Mouse (Mus musculus) hindbrain, embryonic 14.5 days (tissue): ENCODE results near the gene Gm21028. TPM values are rescaled to one million over a fixed set of nuclear protein-coding genes. Genes with fewer than 3 reads are reported as not detected.
"Not testable (repeated sequence)": the region's sequence is repeated elsewhere in the genome, so short reads cannot be mapped to it uniquely, and the experiment has no call there.

Experiments used
- ATAC-seq: fragments of 200-750 bp; cut with Nextera tagmentation; 2 replicates; pipeline ENCODE4 v1.8.0; 2017; ENCODE audit warnings: moderate number of reproducible peaks, mild to moderate bottlenecking, moderate TSS enrichment, moderate library complexity; ENCODE audit not compliant: low FRiP score
- DNase-seq: peaks from one replicate; pipeline ENCODE4 v3.0.0-alpha.2; 2015; ENCODE audit warnings: low spot score
- H3K27ac ChIP-seq: fragments of 300-500 bp; sonication (generic); 2 replicates; pipeline ENCODE4 v1.5.1; 2014; ENCODE audit warnings: mild to moderate bottlenecking, moderate library complexity
- H3K27me3 ChIP-seq: fragments of 300-500 bp; sonication (generic); 2 replicates; pipeline ENCODE4 v1.6.1; 2014; ENCODE audit warnings: mild to moderate bottlenecking, low read length, mixed read lengths; ENCODE audit not compliant: control insufficient read depth, insufficient read depth
- H3K36me3 ChIP-seq: fragments of 300-500 bp; sonication (generic); replicated peaks from 2 replicates; pipeline ENCODE4 v1.6.1; 2014; ENCODE audit not compliant: control insufficient read depth, insufficient read depth
- H3K4me1 ChIP-seq: fragments of 300-500 bp; sonication (generic); replicated peaks from 2 replicates; pipeline ENCODE4 v1.6.1; 2014; ENCODE audit warnings: antibody characterized with exemption, low read length, mixed read lengths; ENCODE audit not compliant: control insufficient read depth, insufficient read depth
- H3K4me2 ChIP-seq: fragments of 300-500 bp; sonication (generic); replicated peaks from 2 replicates; pipeline ENCODE4 v1.6.1; 2014; ENCODE audit warnings: mild to moderate bottlenecking, moderate library complexity
- H3K4me3 ChIP-seq: fragments of 300-500 bp; sonication (generic); replicated peaks from 2 replicates; pipeline ENCODE4 v1.5.1; 2014; ENCODE audit warnings: mild to moderate bottlenecking, low read length
- H3K9ac ChIP-seq: fragments of 300-500 bp; sonication (generic); 2 replicates; pipeline ENCODE4 v1.6.1; 2014
- H3K9me3 ChIP-seq: fragments of 300-500 bp; sonication (generic); 2 replicates; pipeline ENCODE4 v1.6.1; 2016; ENCODE audit warnings: low read length; ENCODE audit not compliant: control insufficient read depth
- WGBS: fragments of 180-500 bp; shearing (Covaris S2); extraction: QIAGEN DNeasy Blood & Tissue Kit; methylation state at CpG from one replicate; pipeline ENCODE4 v1.1.7; 2014; 5-methylcytosine and 5-hydroxymethylcytosine counted together
- microRNA-seq: library from miRNA; unstranded; fragments of <30 nt; microRNA quantifications from one replicate; pipeline ENCODE4, GENCODE M21; 2016
- polyA plus RNA-seq: library from polyadenylated mRNA; unstranded; fragments of >200 nt; fragmentation: Nextera tagmentation; extraction: Ambion mirVana; gene quantifications from 2 replicates; pipeline ENCODE4 v1.2.1, GENCODE M21; 2014

The Gm21028 gene
- not detected in 2 replicates for polyA plus RNA-seq

- Histone ChIP-seq H3K27me3 (no peaks in the 10 kb centered on the region), H3K36me3 (no peaks in the 10 kb centered on the region), H3K9me3 (peaks cover 76% of the 10 kb centered on the region), H3K9ac (no peak within 1 kb of the TSS), H3K27ac (no peak within 1 kb of the TSS), H3K4me3 (no peak within 1 kb of the TSS), H3K4me2 (no peak within 1 kb of the TSS), H3K4me1 (no peaks in the 10 kb centered on the region)
- 94% methylated on average over 5 of the region's 5 CpGs for WGBS
- DNase-seq: no peak
- ATAC-seq: no peak
Observed at GRCm38 (mm10) chr7:42578488-42578887, at the start of gene Gm21028. Gene Gm21028 (minus strand): TSS chr7:42578588.

GRCm38 (mm10) chr7:42595666-42596065, 17.3 kb upstream of the Gm21028 start:
- H3K27ac ChIP-seq, H3K4me1 ChIP-seq, H3K9ac ChIP-seq, DNase-seq, H3K36me3 ChIP-seq, ATAC-seq, H3K27me3 ChIP-seq, H3K4me2 ChIP-seq, H3K4me3 ChIP-seq: not testable (repeated sequence)
- H3K9me3 ChIP-seq: peaks cover 57% of the 10 kb centered on the region

- not testable (repeated sequence) for H3K4me3 ChIP-seq, H3K27ac ChIP-seq, H3K36me3 ChIP-seq, H3K9ac ChIP-seq, H3K4me1 ChIP-seq, DNase-seq, H3K27me3 ChIP-seq, H3K4me2 ChIP-seq, ATAC-seq
- 95% methylated on average over 11 of the region's 11 CpGs for WGBS
- peaks cover 52% of the 10 kb centered on the region for H3K9me3 ChIP-seq
Observed at GRCm38 (mm10) chr7:42592413-42592812, 14.0 kb upstream of the Gm21028 start, which contains the start of gene Zfp977. Gene Zfp977 (minus strand): TSS chr7:42592547.

- H3K9ac ChIP-seq, H3K36me3 ChIP-seq, H3K27ac ChIP-seq, H3K4me2 ChIP-seq, H3K4me1 ChIP-seq, H3K4me3 ChIP-seq, DNase-seq, H3K27me3 ChIP-seq, ATAC-seq: not testable (repeated sequence)
- peaks cover 63% of the 10 kb centered on the region for H3K9me3 ChIP-seq
Observed at GRCm38 (mm10) chr7:42591311-42591710, 12.9 kb upstream of the Gm21028 start.

GRCm38 (mm10) chr7:42551766-42552165, 26.6 kb downstream of the Gm21028 start:
- Histone ChIP-seq H3K4me2 (no peak overlapping the region), H3K27ac (no peak overlapping the region), H3K36me3 (no peaks in the 10 kb centered on the region), H3K4me3 (no peak overlapping the region), H3K9ac (no peak overlapping the region), H3K4me1 (no peaks in the 10 kb centered on the region), H3K27me3 (no peaks in the 10 kb centered on the region), H3K9me3 (peaks cover 15% of the 10 kb centered on the region; the same call in 1 of the 2 replicates)
- ATAC-seq (no peak), DNase-seq (no peak)
- WGBS: 74% methylated on average over 3 of the region's 3 CpGs

Small RNA genes within 50 kb of the gene (microRNA-seq; reads per million reads assigned to microRNA genes)
- not detected for gene Gm24938

Other genes with a start within 250 kb of the Gm21028 start
- not detected in 2 replicates for gene 4933421I07Rik, start 130.5 kb downstream of the Gm21028 start, polyA plus RNA-seq
- 12.2 and 14.5 TPM in 2 replicates for gene Zfp141, start 72.8 kb downstream of the Gm21028 start, polyA plus RNA-seq
- 1.4 and 1.8 TPM in 2 replicates for gene Zfp977, start 14.0 kb upstream of the Gm21028 start, polyA plus RNA-seq
- gene Zfp976, start 64.0 kb upstream of the Gm21028 start, polyA plus RNA-seq: 1.4 and 1.9 TPM in 2 replicates
- 6.9 and 7.1 TPM in 2 replicates for gene Zfp975, start 114.2 kb upstream of the Gm21028 start, polyA plus RNA-seq
- gene Gm17067, start 148.4 kb upstream of the Gm21028 start, polyA plus RNA-seq: not detected in 2 replicates
- gene Vmn2r62, start 214.9 kb upstream of the Gm21028 start, polyA plus RNA-seq: not detected in 2 replicates